Mouse (Mus musculus): ENCODE measurements around the gene Nek4. TPM values are rescaled to one million over a fixed set of nuclear protein-coding genes. Genes with fewer than 3 reads are reported as not detected.

Gene Nek4
- 14.9 and 15.4 TPM in 2 replicates for polyA plus RNA-seq (2012; rRNA removed)

DNA sequence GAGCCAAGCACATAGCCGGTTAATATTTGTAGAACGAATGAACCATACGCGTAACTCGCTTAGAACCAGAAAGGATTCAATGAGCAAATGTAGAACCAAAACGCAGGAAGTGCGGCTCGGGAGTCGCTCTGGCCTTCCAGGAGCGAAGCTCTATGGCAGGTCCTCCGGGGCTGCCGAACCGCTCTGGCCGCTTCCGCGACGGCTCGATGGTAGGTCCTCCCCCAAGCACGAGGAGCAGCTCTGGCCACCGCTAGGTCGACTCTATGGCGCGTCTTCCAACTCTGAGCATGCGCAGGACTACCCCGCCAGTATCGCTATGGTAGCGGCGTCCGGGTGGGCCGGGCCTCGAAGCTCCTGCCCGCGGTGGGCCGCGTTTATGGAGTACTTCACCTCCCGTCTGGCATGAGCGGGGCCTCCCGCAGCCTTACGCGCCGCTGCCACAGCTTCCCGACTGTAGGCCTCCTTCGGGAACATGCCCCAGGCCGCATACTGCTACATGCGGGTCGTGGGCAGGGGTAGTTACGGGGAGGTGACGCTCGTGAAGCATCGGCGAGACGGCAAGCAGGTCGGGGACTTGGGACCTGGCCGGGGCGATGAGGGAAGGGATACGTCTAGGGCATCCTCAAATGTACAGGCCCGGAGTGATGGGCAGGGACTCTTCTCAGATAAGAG is at the start of gene Nek4:
TSS of gene Nek4 (plus strand) at position 224 of the 672 bp plus-strand sequence.

DNA sequence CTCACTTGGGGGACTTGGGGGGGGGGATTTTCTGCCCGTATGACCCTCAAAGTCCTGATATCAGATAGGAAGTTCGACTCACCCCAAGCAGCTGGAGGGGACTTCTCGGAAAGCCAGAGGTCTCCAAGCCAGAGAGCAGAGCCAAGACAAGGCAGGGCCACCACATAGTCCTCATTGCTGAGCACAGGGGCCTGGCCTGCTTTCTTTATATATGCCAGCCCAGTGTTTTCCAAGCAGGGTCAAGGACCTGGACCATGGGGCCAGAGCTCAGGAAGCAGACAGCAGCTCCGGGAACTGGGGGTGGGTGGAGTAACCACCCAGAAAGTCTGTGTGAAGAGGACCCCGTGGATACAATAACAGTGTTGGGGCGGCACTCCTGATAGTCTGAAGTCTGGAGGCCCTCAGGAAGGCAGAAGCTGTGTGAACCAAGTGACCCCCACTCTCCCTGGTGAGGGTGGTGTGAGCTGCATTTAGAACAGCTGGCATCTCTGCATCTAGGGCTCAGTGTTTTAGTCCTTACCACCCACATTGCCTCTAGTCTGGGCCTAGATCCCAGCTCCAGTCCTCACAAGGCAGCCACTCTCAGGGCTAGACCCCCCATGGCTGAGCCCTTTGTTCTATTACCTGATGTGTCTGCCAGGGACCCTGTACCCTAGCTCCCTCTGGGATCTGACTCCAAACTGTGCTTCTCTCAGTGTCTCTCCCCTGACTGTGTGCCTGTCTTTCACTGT is 27.6 kb upstream of the Nek4 start, which contains the start of gene Itih3:
TSS of gene Itih3 (minus strand) at position 386 of the 731 bp plus-strand sequence.

DNA sequence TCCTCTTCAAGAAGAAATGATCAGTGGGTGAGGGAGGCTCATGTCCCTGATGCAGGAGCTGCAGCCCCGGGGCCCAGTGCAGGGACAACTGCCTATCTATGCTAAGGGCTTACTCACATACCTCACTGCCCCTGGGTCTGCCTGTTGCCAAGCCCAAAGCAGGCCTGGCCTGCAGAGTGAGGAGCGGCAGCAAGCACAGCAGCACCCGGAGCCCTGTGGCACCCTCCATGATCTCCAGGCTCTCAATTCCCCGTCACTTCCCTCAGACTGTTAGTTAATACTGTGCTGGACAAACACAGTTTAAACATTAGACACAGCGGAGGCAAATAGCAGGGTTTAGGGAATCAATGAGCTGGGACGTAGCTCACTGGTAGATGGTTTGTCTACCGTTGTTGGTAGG is 8.1 kb upstream of the Nek4 start, which contains the start of gene Itih1:
TSS of gene Itih1 (minus strand) at position 252 of the 400 bp plus-strand sequence.

DNA sequence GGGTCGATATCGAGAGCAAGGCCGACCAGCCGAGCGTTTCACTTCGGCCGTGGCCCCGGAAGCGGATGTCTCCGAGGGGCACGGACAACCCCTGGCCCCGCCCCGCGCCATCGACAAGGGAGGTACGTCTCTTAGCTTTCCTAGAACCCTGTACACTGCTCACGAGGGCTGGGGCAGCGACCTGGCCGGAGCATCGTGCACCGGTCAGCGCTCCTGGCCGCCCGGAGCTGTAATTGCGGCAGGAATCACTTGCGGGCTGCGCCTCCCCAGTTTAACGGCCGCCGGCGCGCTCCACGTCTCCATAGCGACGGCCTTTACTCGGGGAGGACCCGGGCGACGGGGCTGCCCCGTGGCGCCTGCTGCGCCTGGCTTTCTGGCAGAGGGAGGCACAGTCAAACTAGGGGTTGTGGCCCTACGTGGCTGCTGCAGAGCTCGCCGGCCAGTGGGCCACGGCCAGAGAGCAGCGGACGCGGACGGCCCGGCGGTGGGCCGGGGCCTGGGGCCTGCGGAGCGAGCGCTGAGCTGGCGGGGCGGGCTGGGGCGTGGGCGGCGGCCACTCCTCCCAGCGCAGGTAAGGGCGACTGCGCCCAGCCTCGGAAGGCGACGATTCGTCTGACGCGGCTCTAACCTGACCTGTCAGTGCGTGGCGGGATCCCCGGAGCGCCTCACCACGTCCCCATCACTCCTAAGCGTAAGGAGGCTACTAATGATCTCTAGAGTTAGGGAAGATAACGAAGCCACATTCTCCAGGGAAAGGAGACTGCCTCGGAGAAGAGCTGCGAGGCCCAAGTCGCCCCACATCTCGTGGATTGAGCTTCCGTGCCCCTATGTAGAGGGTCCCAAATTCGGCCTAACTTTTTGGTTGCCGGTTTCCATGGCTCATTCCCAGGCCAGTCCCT is 50.4 kb downstream of the Nek4 start, which contains the start of the genes Glt8d1 and Spcs1:
TSS of gene Glt8d1 (plus strand) at position 94 of the 899 bp plus-strand sequence.
TSS of gene Spcs1 (minus strand) at position 366 of the 899 bp plus-strand sequence.

DNA sequence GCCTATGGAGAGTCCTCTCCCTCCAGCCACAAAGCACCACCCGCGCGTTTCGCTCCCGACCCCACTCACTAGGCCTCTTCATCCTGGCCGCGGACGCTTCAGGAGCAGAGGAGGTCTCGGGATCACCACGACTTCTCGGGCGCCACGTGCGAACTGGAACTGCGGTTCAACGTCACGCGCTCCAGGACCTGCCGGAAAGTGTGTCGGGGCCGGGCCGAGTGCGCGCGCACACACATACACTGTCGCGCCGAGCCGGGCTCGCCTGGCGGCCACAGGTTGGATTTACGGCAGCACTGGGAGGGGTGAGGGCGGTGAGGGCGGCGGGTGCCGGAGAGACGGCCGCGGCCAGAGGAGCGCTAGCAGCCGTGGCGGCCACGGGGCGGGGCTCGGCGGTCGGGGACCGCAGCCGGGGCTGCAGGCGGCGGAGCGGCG is 67.7 kb downstream of the Nek4 start, which contains the start of the genes Pbrm1 and Gnl3:
TSS of gene Pbrm1 (plus strand) at position 279 of the 432 bp plus-strand sequence.
TSS of gene Gnl3 (minus strand) at position 293 of the 432 bp plus-strand sequence.

Other genes starting within 250 kb of the Nek4 start
- gene Sfmbt1, start 236.5 kb upstream of the Nek4 start, polyA plus RNA-seq (2012; rRNA removed): 10.2 and 11.7 TPM in 2 replicates
- gene Tmem110, start 125.8 kb upstream of the Nek4 start, polyA plus RNA-seq (2012; rRNA removed): 25.2 and 29.3 TPM in 2 replicates
- 0.44 and 2.8 TPM in 2 replicates for gene Mustn1, start 72.2 kb upstream of the Nek4 start, polyA plus RNA-seq (2012; rRNA removed)
- gene Itih4, start 64.9 kb upstream of the Nek4 start, polyA plus RNA-seq (2012; rRNA removed): 0.23 and 0.27 TPM in 2 replicates
- gene Itih3, start 27.6 kb upstream of the Nek4 start, polyA plus RNA-seq (2012; rRNA removed): 1.9 and 3.6 TPM in 2 replicates
- 0.62 and 1.5 TPM in 2 replicates for gene Itih1, start 8.1 kb upstream of the Nek4 start, polyA plus RNA-seq (2012; rRNA removed)
- gene Glt8d1, start 50.0 kb downstream of the Nek4 start, polyA plus RNA-seq (2012; rRNA removed): 58.9 and 97.6 TPM in 2 replicates
- gene Spcs1, start 50.3 kb downstream of the Nek4 start, polyA plus RNA-seq (2012; rRNA removed): 128 and 218 TPM in 2 replicates
- 44.9 and 53.0 TPM in 2 replicates for gene Pbrm1, start 67.8 kb downstream of the Nek4 start, polyA plus RNA-seq (2012; rRNA removed)
- gene Gnl3, start 67.8 kb downstream of the Nek4 start, polyA plus RNA-seq (2012; rRNA removed): 134 and 186 TPM in 2 replicates
- 26.7 and 44.6 TPM in 2 replicates for gene Smim4, start 177.6 kb downstream of the Nek4 start, polyA plus RNA-seq (2012; rRNA removed)
- 300 and 453 TPM in 2 replicates for gene Nt5dc2, start 179.7 kb downstream of the Nek4 start, polyA plus RNA-seq (2012; rRNA removed)
- 30.1 and 34.2 TPM in 2 replicates for gene Stab1, start 217.3 kb downstream of the Nek4 start, polyA plus RNA-seq (2012; rRNA removed)

All from central nervous system, embryonic 11.5 days (tissue).